In the genomic region with DNA sequence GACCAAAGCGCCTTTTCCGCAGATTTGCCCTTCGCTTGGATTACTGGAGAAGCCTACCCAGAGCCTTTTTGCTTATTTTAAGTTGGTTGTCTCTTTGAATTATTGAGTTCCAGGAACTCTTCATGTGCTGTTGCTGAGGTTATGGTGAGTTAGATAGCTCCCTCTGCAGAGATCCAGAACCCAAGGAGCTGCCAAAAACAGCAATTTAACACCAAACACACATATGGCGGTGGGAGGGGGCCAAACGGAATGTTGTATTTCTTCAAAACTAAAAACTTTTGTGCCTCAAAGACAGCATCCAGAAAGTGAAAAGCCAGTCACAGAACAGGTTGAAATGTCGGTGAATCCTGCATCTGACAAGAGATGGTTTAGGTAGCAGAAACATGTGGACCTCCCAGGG, we compare ENCODE assay signal across 30 mouse cellular contexts. TPM values are rescaled to one million over a fixed set of nuclear protein-coding genes. Genes with fewer than 3 reads are reported as not detected.
A peak's percentile ranks its signal among the peaks of the same experiment; 100 is the strongest.
DNase-seq lines count a peak whose midpoint lies in the region; ATAC-seq and TF ChIP-seq lines count a peak whose summit lies in the region.
"Had no signal": no experiment of that assay in that cellular context is flagged by ENCODE, and none has a peak within 500 bp of the region (broad histone marks: within the 10 kb centered on the region; RNA-seq: fewer than 3 reads in every experiment).

No protein-coding gene starts in this region.

- H3K4me3 ChIP-seq in forebrain, embryonic 10.5 days, result no peak overlapping the region
- no peak overlapping the region for H3K4me3 ChIP-seq in forebrain, postnatal 0 days (ENCODE audit: low read depth, low read length)
- H3K4me3 ChIP-seq: embryonic facial prominence, embryonic 15.5 days; forebrain, embryonic 12.5 days; forebrain, embryonic 15.5 days; heart, embryonic 12.5 days; heart, embryonic 15.5 days; hindbrain, embryonic 10.5 days; hindbrain, embryonic 13.5 days; intestine, embryonic 15.5 days had no signal

- no peak for DNase-seq in forebrain, embryonic 10.5 days (ENCODE audit: extremely low spot score, low spot score)
- no peak for DNase-seq in forebrain, postnatal 0 days
- peak; percentile 33 to 44 for DNase-seq in left cerebral cortex, adult 18-20 months (ENCODE audit: low spot score in 2 of 2)
- DNase-seq in left cerebral cortex, postnatal 10 days (ENCODE audit: extremely low spot score in 1 of 2, low spot score in 2 of 2), result no peak
- peak; percentile 42 for DNase-seq in right cerebral cortex, adult 18-20 months
- no peak for DNase-seq in right cerebral cortex, postnatal 10 days (ENCODE audit: low spot score in 2 of 2)
- DNase-seq in brain, adult 2 months (ENCODE audit: low read depth, low spot score), result peak; percentile 59
- no peak for DNase-seq in spleen, postnatal 36 days (ENCODE audit: low spot score in 2 of 2)
- DNase-seq: adrenal gland, adult 2 months; adrenal gland, postnatal 14 days; B cell, adult 2 months; cerebellum, adult 2 months; cerebellum, adult 9-11 months; cerebellum, postnatal 25 days; gastrocnemius, postnatal 25 days; heart, adult 18-20 months; heart, postnatal 10 days; heart, postnatal 36 days had no signal

- peaks cover 85% of the 10 kb centered on the region for H3K4me1 ChIP-seq in forebrain, embryonic 10.5 days
- no peaks in the 10 kb centered on the region; the same call in 1 of the 2 replicates for H3K4me1 ChIP-seq in forebrain, postnatal 0 days (ENCODE audit: insufficient read depth)
- H3K4me1 ChIP-seq: heart, embryonic 15.5 days; intestine, embryonic 15.5 days had no signal

- 88% methylated on average over 6 of the region's 6 CpGs for WGBS in forebrain, embryonic 10.5 days
- 83% methylated on average over 6 of the region's 6 CpGs for WGBS in forebrain, postnatal 0 days

- intact Hi-C loops in left cerebral cortex, postnatal 10 days (cut with DNase I), result no loop called here

- H3K9me3 ChIP-seq in forebrain, embryonic 10.5 days, result no peaks in the 10 kb centered on the region
- H3K9me3 ChIP-seq in forebrain, postnatal 0 days (ENCODE audit: low read length), result no peaks in the 10 kb centered on the region
- H3K9me3 ChIP-seq: embryonic facial prominence, embryonic 15.5 days; forebrain, embryonic 12.5 days; forebrain, embryonic 15.5 days; heart, embryonic 12.5 days; heart, embryonic 15.5 days; hindbrain, embryonic 10.5 days; hindbrain, embryonic 13.5 days; intestine, embryonic 15.5 days had no signal

- ATAC-seq in forebrain, postnatal 0 days, result no peak
- ATAC-seq: forebrain, embryonic 15.5 days; hindbrain, embryonic 16.5 days; intestine, embryonic 15.5 days had no signal

- peaks cover 36% of the 10 kb centered on the region for H3K27me3 ChIP-seq in forebrain, embryonic 10.5 days (ENCODE audit: poor library complexity, severe bottlenecking)
- no peaks in the 10 kb centered on the region for H3K27me3 ChIP-seq in forebrain, postnatal 0 days (ENCODE audit: insufficient read depth, low read length)
- H3K27me3 ChIP-seq: CH12.LX; embryonic facial prominence, embryonic 15.5 days; forebrain, embryonic 15.5 days; heart, embryonic 12.5 days; heart, embryonic 15.5 days; intestine, embryonic 15.5 days had no signal

- no peak overlapping the region for H3K4me2 ChIP-seq in forebrain, postnatal 0 days (ENCODE audit: low read depth)
- H3K4me2 ChIP-seq: embryonic facial prominence, embryonic 15.5 days; forebrain, embryonic 12.5 days; forebrain, embryonic 15.5 days; heart, embryonic 12.5 days; heart, embryonic 15.5 days; hindbrain, embryonic 13.5 days; intestine, embryonic 15.5 days had no signal

- no peak overlapping the region for H3K9ac ChIP-seq in forebrain, postnatal 0 days
- H3K9ac ChIP-seq: embryonic facial prominence, embryonic 15.5 days; forebrain, embryonic 12.5 days; forebrain, embryonic 15.5 days; heart, embryonic 12.5 days; heart, embryonic 15.5 days; hindbrain, embryonic 13.5 days; intestine, embryonic 15.5 days had no signal

- TF ChIP-seq CTCF in forebrain, postnatal 0 days (IDR thresholded peaks at IDR 0.05; ENCODE audit: low read depth), result no peak

- H3K36me3 ChIP-seq in forebrain, embryonic 10.5 days (replicated peaks), result peaks cover 66% of the 10 kb centered on the region
- H3K36me3 ChIP-seq in forebrain, postnatal 0 days (ENCODE audit: insufficient read depth), result no peaks in the 10 kb centered on the region
- H3K36me3 ChIP-seq: embryonic facial prominence, embryonic 15.5 days; forebrain, embryonic 15.5 days; heart, embryonic 15.5 days; hindbrain, embryonic 13.5 days; intestine, embryonic 15.5 days had no signal

- peak overlapping the region; percentile 80 for H3K27ac ChIP-seq in forebrain, embryonic 10.5 days
- no peak overlapping the region for H3K27ac ChIP-seq in forebrain, postnatal 0 days (ENCODE audit: low read depth, low read length)
- H3K27ac ChIP-seq: embryonic facial prominence, embryonic 15.5 days; forebrain, embryonic 12.5 days; forebrain, embryonic 15.5 days; heart, embryonic 15.5 days; hindbrain, embryonic 10.5 days; hindbrain, embryonic 13.5 days; intestine, embryonic 15.5 days had no signal

RNA-seq across cellular contexts. Expression of gene Tnfrsf19, which starts 42.6 kb away (rescaled TPM):
- 102 and 110 TPM in 2 replicates for polyA plus RNA-seq in forebrain, embryonic 10.5 days (2016; fragmentation: Nextera tagmentation; extraction: Ambion mirVana)
- 59.5 and 63.1 TPM in 2 replicates for total RNA-seq in forebrain, postnatal 0 days (2014; rRNA removed)
- polyA plus RNA-seq in forebrain, postnatal 0 days (2015; fragmentation: Nextera tagmentation; extraction: Ambion mirVana), result 52.7 and 56.0 TPM in 2 replicates
- 10 to 100 TPM; 56.7 to 58.1 TPM for total RNA-seq in left cerebral cortex, adult 18-20 months (2021)
- total RNA-seq in left cerebral cortex, postnatal 10 days (2021), result 10 to 100 TPM; 65.3 to 92.6 TPM
- total RNA-seq: common myeloid progenitor, adult 5-6 weeks; MEL had no signal

Comparison
In these comparisons a context has a peak if more than half of its experiments do, and no peak if none do; other contexts are left out.
1. DNase-seq: peak in left cerebral cortex, adult 18-20 months (2 of 2), right cerebral cortex, adult 18-20 months (single experiment) and brain, adult 2 months (single experiment); none in forebrain, embryonic 10.5 days (single experiment), forebrain, postnatal 0 days (single experiment), left cerebral cortex, postnatal 10 days (0 of 2), right cerebral cortex, postnatal 10 days (0 of 2) and spleen, postnatal 36 days (0 of 2).